Mouse (Mus musculus) embryonic fibroblast, embryonic 13.5 days (primary cell): ENCODE results near the gene Nudt1.

Source experiments
- CTCF ChIP-seq: IDR thresholded peaks from 2 replicates; pipeline ENCODE4 v1.5.1; 2011; ENCODE audit warnings: mild to moderate bottlenecking, control low read depth, low read length, moderate library complexity, borderline replicate concordance; ENCODE audit not compliant: insufficient read depth
- POLR2A ChIP-seq: IDR thresholded peaks from 2 replicates; pipeline ENCODE4 v1.6.1; 2011; ENCODE audit warnings: low read depth, mild to moderate bottlenecking, control low read depth, low read length, moderate library complexity

DNA sequence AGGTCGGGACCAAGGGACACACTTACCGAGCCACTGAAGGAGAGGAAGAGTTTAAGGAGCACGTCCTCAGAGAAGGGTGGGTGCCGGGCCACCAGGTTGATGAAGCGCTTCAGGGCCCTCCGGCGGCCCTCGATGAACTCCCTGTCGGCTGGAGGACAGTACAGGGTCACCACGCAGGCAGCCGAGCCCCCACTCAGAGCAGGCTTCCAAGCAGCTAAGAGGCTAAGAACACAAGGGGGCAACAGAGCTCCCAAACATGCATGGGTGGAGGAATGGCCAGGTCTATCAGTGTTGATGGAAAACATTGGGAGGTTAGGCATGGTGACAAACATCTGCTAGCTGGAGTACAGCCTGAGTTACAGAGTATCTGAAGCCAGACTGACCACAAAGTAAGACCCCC is 34.5 kb downstream of the Nudt1 start:
- TF ChIP-seq CTCF (no peak), POLR2A (no peak)
